Mouse (Mus musculus) lung, adult 18-20 months (tissue): ENCODE data around the gene Sub1.

Source experiments
- DNase-seq, 2 experiments: peaks; one replicate each; pipeline ENCODE4 v3.0.0; 2022; ENCODE audit warnings: mixed read lengths in 2 of 2

The Sub1 gene

DNA sequence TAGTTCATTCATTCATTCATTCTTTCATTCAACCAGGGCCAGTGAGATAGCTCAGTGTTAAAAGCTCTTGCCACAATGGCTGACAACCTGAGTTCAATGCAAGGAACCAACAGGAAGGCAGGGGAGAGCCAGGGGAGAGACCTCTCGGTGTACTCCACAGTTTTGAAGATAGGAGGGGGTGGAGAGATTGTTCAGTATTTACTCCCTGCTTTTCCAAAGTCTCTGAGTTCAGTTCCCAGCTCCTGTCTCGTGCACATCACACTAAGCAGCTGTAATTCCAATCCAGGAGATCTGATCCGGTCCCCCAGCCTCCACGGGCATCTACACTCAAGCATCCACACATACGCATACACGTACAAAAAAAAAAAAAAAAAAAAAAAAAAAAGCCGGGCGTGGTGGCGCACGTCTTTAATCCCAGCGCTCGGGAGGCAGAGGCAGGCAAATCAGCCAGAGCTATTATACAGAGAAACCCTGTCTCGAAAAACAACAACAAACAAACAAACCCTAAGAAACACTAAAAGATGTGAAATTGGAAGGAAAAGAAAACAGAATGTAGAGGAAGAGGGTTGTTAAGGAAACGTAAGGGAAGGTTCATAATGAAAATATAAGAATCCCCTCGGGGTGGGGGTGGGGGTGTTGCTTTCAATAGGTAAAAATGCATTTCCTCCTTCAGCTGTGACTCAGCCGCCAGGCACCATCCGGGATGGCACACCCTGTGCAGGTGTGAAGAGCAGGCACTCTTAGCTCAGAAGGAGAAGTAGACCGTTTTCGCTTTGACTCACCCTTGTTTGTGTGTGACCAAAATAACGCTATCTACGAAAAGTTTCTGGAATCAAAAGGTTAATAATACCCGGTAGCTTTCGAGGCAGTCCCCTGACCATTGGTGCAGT is 13.2 kb upstream of the Sub1 start:
- peak; percentile 44 to 46 for DNase-seq

DNA sequence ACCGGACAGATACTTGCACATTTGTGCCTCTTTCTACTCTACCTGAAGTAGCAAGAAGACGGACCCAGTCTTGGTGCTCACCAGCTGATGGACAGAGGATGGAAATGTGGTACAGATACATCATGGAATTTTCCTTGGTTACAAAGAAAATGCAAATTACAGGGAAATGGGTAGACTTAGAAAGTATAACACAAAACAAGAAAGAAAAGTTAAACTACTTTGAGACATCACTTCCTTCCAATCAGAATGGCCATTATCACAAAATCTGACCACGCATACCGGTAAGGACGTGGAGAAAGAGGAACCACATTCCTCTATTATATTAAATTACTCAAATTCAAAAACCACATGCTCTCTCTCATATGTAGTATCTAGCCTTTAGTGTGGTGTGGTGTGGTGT is 12.1 kb upstream of the Sub1 start:
- no peak for DNase-seq

DNA sequence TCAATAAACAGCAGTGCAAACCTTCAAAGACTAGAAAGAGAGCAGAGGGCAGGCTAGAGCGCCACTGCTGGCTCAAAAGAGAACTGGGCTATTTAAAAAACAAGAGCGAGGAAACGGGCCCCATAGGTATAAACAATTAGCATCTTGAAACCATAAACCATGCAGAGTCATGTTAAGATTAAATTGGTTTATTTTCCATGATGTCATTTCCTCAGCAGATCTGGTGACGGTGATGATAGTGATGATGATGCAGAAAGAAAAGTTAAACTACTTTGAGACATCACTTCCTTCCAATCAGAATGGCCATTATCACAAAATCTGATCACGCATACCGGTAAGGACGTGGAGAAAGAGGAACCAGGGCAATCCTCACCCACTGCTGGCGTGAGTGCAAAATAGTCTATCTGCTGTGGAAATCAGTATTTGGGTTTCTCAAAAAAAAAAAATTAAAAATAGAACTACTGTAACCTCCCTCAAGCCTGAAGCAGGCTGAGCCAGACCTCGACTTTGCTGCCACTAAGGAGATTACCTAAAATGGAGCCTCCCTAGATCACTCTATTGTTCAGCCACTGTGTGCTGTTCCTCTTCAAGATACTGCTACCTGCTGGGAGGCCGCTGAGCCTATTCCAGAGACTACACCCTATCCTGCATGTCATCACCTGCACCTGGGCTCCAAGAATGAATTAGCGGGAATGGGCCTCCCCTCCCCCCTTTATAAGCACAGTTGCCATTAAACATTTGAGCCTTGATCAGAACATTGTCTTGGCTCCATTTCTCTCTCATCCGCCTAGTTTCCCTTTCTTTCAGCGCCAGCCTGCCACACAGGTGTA is 11.4 kb upstream of the Sub1 start:
- no peak for DNase-seq

- no peak for DNase-seq
These were observed 10.6 kb upstream of the Sub1 start for GRCm38 (mm10) chr15:12007421-12007820.

- DNase-seq: no peak
These were observed 9.4 kb upstream of the Sub1 start for GRCm38 (mm10) chr15:12006169-12006568.

- peak; percentile 93 to 95 for DNase-seq
These were observed 975 bp downstream of the Sub1 start for GRCm38 (mm10) chr15:11995815-11996201.

- peak; percentile 53 to 56 for DNase-seq
These were observed 1.6 kb downstream of the Sub1 start for GRCm38 (mm10) chr15:11994921-11995814.

- DNase-seq: no peak
These were observed 2.8 kb downstream of the Sub1 start for GRCm38 (mm10) chr15:11994006-11994405.

DNA sequence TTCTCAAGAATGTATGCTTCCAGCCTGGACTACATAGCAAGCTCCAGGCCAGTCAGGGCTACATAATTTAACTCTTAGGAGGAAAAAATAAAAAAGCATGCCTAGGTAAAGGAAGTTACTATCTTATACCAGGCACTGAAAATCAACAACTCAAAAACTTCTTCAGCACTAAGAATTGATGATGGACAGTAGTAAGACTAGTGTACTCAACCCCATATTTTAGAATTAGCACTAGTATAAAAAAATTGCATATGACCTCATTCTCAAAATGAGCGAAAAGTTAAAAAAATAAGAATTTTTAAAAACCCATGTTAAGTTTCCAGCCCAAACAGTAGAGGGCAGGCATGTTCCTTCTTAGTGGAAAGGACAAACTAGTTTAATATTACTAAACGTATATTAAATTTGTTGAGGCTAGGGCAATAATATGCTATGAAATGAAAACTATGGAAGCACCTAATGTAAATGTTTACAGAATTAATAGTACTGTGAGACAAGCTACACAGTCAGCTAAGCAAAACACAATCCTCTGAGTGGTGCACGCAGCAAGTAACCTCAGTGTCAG is 5.2 kb downstream of the Sub1 start:
- DNase-seq: no peak

- no peak for DNase-seq
These were observed 8.2 kb downstream of the Sub1 start for GRCm38 (mm10) chr15:11988580-11988979.

- peak in 1 of 2 experiments; percentile 42 for DNase-seq
These were observed 8.9 kb downstream of the Sub1 start for GRCm38 (mm10) chr15:11987892-11988291.

- no peak for DNase-seq
These were observed 14.8 kb downstream of the Sub1 start for GRCm38 (mm10) chr15:11981985-11982384.

GRCm38 (mm10) chr15:11981501-11981900 is 15.3 kb downstream of the Sub1 start:
- no peak for DNase-seq

DNA sequence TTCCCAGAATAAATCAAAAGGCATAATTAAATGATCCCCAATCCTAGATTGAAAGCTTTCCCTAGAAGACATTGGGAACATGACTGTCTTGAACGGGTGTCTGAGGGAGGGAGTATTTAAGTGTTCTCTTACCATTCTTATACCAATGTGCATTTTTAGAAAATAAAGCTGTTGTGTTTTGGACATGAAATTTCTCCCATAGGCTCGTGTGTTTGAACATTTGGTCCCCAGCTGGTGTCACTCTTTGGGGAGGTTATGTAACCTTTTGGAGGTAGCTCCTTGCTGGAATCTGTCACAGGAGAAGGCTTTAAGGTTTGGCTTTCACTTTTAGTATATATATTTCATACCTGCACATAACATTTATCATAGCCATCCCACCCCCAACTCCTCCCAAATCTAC is 18.6 kb downstream of the Sub1 start:
- no peak for DNase-seq

- DNase-seq: no peak
These were observed 19.7 kb downstream of the Sub1 start for GRCm38 (mm10) chr15:11977071-11977470.

- peak in 1 of 2 experiments; percentile 29 for DNase-seq
These were observed 20.9 kb downstream of the Sub1 start for GRCm38 (mm10) chr15:11975836-11976235.

DNA sequence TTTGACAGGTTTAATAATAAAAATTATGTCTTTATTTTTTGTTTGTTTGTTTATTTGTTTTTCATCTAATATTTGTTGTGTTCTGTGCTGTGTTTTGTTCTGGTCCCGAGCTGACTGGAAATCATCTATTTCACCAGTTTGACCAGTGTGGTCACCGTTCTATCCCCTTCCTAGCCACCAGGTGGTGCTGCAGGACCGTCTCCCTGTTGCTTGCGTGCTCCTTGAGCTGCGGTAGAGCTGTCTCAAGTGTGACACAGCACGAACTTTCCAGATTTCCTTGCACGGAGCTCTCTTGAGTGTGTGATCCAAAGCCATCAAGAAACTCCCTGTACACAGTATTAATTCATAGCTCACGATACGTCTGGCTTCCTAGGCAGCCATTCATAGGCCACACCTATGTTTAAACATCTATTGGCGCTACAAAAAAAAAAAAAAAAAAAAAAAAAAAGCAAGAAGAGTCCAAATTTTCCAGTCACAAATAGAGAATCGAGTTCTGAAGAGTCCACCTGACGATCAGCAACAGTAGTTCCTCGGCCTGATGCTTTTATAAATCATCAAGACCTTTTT is 24.8 kb downstream of the Sub1 start:
- DNase-seq: peak; percentile 80 to 83

DNA sequence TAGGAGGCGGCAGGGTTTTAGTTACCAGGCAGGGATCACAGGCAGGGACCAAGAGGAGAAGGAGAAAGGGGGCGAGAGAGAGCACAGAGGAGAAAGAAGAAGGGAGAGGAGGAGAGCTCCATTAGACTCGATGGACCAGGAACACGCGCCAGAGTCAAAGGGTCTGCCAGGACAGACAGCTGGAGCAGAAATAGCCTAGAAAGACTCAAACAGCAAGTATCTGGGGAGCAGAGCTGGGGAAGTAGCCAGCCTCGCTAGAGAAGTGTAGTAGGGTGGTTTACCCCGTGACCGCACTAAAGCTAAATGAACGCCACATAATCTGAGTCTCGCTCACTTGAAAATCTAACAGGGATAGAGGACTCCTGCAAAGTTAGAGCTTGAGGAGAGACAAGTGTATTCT is 26.2 kb downstream of the Sub1 start:
- no peak for DNase-seq

DNA sequence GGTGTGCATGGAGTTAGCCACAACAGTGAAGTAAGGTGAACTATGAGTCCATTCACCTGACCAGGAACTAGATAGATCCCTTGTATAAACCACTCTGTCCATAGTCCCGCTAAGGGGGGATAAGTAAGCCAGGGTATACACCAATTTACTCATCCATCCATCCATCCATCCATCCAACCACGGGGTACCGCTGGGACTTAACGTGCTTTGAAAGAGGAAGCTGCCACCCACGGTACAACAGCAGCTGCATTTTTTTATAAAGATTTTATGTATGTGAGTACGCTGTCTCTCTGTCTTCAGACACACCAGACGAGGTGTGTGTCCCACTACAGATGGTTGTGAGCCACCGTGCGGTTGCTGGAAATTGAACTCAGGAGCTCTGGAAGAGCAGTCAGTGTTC is 27.9 kb downstream of the Sub1 start:
- DNase-seq: no peak

GRCm38 (mm10) chr15:11966367-11966766 is 30.4 kb downstream of the Sub1 start:
- peak in 1 of 2 experiments; percentile 25 for DNase-seq

DNA sequence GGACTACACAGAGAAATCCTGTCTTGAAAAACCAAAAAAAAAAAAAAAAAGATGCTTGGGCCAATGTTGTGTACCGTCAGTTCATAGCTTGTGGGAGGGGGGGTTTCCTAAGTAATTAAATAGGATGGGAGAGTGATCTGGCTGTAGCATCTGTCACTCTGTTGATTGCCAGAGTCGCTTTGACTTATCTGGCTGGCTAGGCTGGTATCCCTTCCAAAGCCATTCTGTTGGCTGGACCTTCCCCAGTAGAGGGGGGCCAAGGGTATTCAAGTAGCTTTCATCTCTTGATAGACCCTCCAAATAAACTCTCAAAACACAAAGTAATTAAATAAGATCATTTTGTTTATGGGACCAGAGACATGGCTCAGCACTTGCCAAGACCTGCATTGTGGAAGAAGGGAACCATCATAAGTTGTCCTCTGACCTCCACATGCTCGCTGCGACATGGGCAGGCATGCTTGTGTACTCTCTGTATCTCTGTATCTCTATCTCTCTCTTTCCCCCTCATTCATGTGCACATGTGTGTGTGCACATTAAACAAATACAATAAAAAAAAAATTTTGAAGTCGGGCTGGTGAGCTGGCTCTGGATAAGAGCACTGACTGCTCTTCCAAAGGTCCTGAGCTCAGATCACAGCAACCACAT is 31.5 kb downstream of the Sub1 start:
- no peak for DNase-seq
